Mouse (Mus musculus): ENCODE measurements around the gene 3110001I22Rik. TPM values are rescaled to one million over a fixed set of nuclear protein-coding genes. Genes with fewer than 3 reads are reported as not detected.
"Not testable (repeated sequence)": the region's sequence is repeated elsewhere in the genome, so short reads cannot be mapped to it uniquely, and the experiment has no call there.

The 3110001I22Rik gene
- total RNA-seq (2014; fragmentation: Nextera tagmentation): 4.7 and 5.1 TPM in 2 replicates
- total RNA-seq (2017): 10.7 and 19.8 TPM in 2 replicates

GRCm38 (mm10) chr16:13671685-13672385 is at the start of gene 3110001I22Rik, which contains the start of gene Bfar:
Gene 3110001I22Rik (plus strand): TSS chr16:13671929.
Gene Bfar (plus strand): TSS chr16:13671858.
- peak; percentile 66 for ATAC-seq (replicated peaks; ENCODE audit: low FRiP score, low TSS enrichment, poor library complexity, severe bottlenecking)

- ATAC-seq (replicated peaks; ENCODE audit: low FRiP score, low TSS enrichment, poor library complexity, severe bottlenecking): 0 out of 2 replicates have a peak, but pooled peaks have one; percentile 57
Measured at GRCm38 (mm10) chr16:13628345-13628744, 43.4 kb upstream of the 3110001I22Rik start.

- ATAC-seq (replicated peaks; ENCODE audit: low FRiP score, low TSS enrichment, poor library complexity, severe bottlenecking): not testable (repeated sequence)
Measured at GRCm38 (mm10) chr16:13638198-13638597, 33.5 kb upstream of the 3110001I22Rik start.

GRCm38 (mm10) chr16:13639508-13639907 is 32.2 kb upstream of the 3110001I22Rik start:
- no peak for ATAC-seq (replicated peaks; ENCODE audit: low FRiP score, low TSS enrichment, poor library complexity, severe bottlenecking)

- ATAC-seq (replicated peaks; ENCODE audit: low FRiP score, low TSS enrichment, poor library complexity, severe bottlenecking): no peak
Measured at GRCm38 (mm10) chr16:13640064-13640463, 31.7 kb upstream of the 3110001I22Rik start.

GRCm38 (mm10) chr16:13644474-13644873 is 27.3 kb upstream of the 3110001I22Rik start:
- no peak for ATAC-seq (replicated peaks; ENCODE audit: low FRiP score, low TSS enrichment, poor library complexity, severe bottlenecking)

- no peak for ATAC-seq (replicated peaks; ENCODE audit: low FRiP score, low TSS enrichment, poor library complexity, severe bottlenecking)
Measured at GRCm38 (mm10) chr16:13645930-13646329, 25.8 kb upstream of the 3110001I22Rik start.

GRCm38 (mm10) chr16:13658886-13659285 is 12.8 kb upstream of the 3110001I22Rik start:
- ATAC-seq (replicated peaks; ENCODE audit: low FRiP score, low TSS enrichment, poor library complexity, severe bottlenecking): no peak

GRCm38 (mm10) chr16:13660736-13661135 is 11.0 kb upstream of the 3110001I22Rik start:
- ATAC-seq (replicated peaks; ENCODE audit: low FRiP score, low TSS enrichment, poor library complexity, severe bottlenecking): no peak

GRCm38 (mm10) chr16:13667878-13668343 is 3.8 kb upstream of the 3110001I22Rik start, which contains the start of gene Parn:
Gene Parn (minus strand): TSS chr16:13668170.
- ATAC-seq (replicated peaks; ENCODE audit: low FRiP score, low TSS enrichment, poor library complexity, severe bottlenecking): peak; percentile 70

- peak; percentile 15 for ATAC-seq (replicated peaks; ENCODE audit: low FRiP score, low TSS enrichment, poor library complexity, severe bottlenecking)
Measured at GRCm38 (mm10) chr16:13668402-13669108, 3.2 kb upstream of the 3110001I22Rik start.

GRCm38 (mm10) chr16:13669282-13669681 is 2.4 kb upstream of the 3110001I22Rik start:
- ATAC-seq (replicated peaks; ENCODE audit: low FRiP score, low TSS enrichment, poor library complexity, severe bottlenecking): no peak

GRCm38 (mm10) chr16:13670896-13671295 is 833 bp upstream of the 3110001I22Rik start:
- not testable (repeated sequence) for ATAC-seq (replicated peaks; ENCODE audit: low FRiP score, low TSS enrichment, poor library complexity, severe bottlenecking)

GRCm38 (mm10) chr16:13672386-13672898 is 713 bp downstream of the 3110001I22Rik start:
- peak; percentile 73 for ATAC-seq (replicated peaks; ENCODE audit: low FRiP score, low TSS enrichment, poor library complexity, severe bottlenecking)

- ATAC-seq (replicated peaks; ENCODE audit: low FRiP score, low TSS enrichment, poor library complexity, severe bottlenecking): no peak
Measured at GRCm38 (mm10) chr16:13673114-13673513, 1.4 kb downstream of the 3110001I22Rik start.

GRCm38 (mm10) chr16:13674511-13674910 is 2.8 kb downstream of the 3110001I22Rik start:
- no peak for ATAC-seq (replicated peaks; ENCODE audit: low FRiP score, low TSS enrichment, poor library complexity, severe bottlenecking)

GRCm38 (mm10) chr16:13678601-13679319 is 7.0 kb downstream of the 3110001I22Rik start:
- no peak for ATAC-seq (replicated peaks; ENCODE audit: low FRiP score, low TSS enrichment, poor library complexity, severe bottlenecking)

- ATAC-seq (replicated peaks; ENCODE audit: low FRiP score, low TSS enrichment, poor library complexity, severe bottlenecking): no peak
Measured at GRCm38 (mm10) chr16:13698998-13699397, 27.3 kb downstream of the 3110001I22Rik start.

- no peak for ATAC-seq (replicated peaks; ENCODE audit: low FRiP score, low TSS enrichment, poor library complexity, severe bottlenecking)
Measured at GRCm38 (mm10) chr16:13702184-13702583, 30.5 kb downstream of the 3110001I22Rik start.
